ENCODE assay signal across 8 mouse cellular contexts in the genomic region with DNA sequence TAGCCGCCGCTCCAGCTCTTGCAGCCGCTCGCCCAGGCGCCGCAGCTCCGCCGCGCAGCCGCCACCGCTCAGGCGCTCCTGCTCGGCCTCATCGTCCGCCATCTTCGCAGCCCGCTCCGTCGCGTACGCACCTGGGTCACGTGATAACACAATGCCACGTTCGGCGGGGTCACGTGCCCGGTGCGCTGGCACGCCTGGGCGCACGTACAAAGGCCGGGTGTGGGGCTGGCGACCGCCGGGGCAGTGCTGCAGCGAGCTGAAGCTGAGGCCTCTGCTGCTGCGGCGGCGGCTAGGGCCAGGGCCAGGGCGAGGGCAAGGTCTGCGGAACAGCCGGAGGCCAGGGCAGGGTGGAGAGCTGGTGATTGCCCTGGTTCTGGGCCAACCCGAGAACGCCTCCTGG. TPM values are rescaled to one million over a fixed set of nuclear protein-coding genes. Genes with fewer than 3 reads are reported as not detected.
DNase-seq lines count a peak whose midpoint lies in the region; ATAC-seq and TF ChIP-seq lines count a peak whose summit lies in the region.

Gene Zfp292, minus strand, starts transcription at position 143 of the 400 bp plus-strand sequence.

- H3K36me3 ChIP-seq in erythroblast, embryonic 14.5 days (ENCODE audit: control insufficient read depth), result peaks cover 8% of the 10 kb centered on the region
- peaks cover 2% of the 10 kb centered on the region; the same call in 1 of the 2 replicates for H3K36me3 ChIP-seq in heart, embryonic 11.5 days (ENCODE audit: control insufficient read depth, insufficient read depth, low read length)
- no peaks in the 10 kb centered on the region; the same call in 1 of the 2 replicates for H3K36me3 ChIP-seq in kidney, embryonic 16.5 days (ENCODE audit: insufficient read depth, low read length)
- no peaks in the 10 kb centered on the region for H3K36me3 ChIP-seq in liver, adult 2 months (ENCODE audit: control insufficient read depth, insufficient read depth, low read length)

- H3K9ac ChIP-seq in heart, embryonic 11.5 days (ENCODE audit: low read depth, low read length), result peak within 1 kb of the TSS; percentile 98
- H3K9ac ChIP-seq in kidney, embryonic 16.5 days (replicated peaks; ENCODE audit: low read length), result peak within 1 kb of the TSS; percentile 99
- peak within 1 kb of the TSS; percentile 87 for H3K9ac ChIP-seq in liver, adult 2 months (ENCODE audit: low read depth, low read length)

- WGBS in heart, embryonic 11.5 days (ENCODE audit: insufficient replicate concordance), result under 1% methylated on average over 30 of the region's 44 CpGs
- under 1% methylated on average over 43 of the region's 44 CpGs for WGBS in kidney, embryonic 16.5 days
- WGBS in liver, adult 2 months, result under 1% methylated on average over 40 of the region's 44 CpGs

- peak within 1 kb of the TSS; percentile 70 for H3K4me2 ChIP-seq in heart, embryonic 11.5 days
- peak within 1 kb of the TSS; percentile 64 for H3K4me2 ChIP-seq in kidney, embryonic 16.5 days (replicated peaks; ENCODE audit: low read depth, low read length)

- H3K79me2 ChIP-seq in liver, adult 2 months (ENCODE audit: control insufficient read depth, insufficient read depth, low read length), result peaks cover 23% of the 10 kb centered on the region

- peaks cover 52% of the 10 kb centered on the region for H3K4me1 ChIP-seq in erythroblast, embryonic 14.5 days (ENCODE audit: control insufficient read depth)
- H3K4me1 ChIP-seq in heart, embryonic 11.5 days (ENCODE audit: control insufficient read depth, insufficient read depth, low read length), result peaks cover 7% of the 10 kb centered on the region
- H3K4me1 ChIP-seq in kidney, embryonic 16.5 days (ENCODE audit: insufficient read depth, low read length), result peaks cover 32% of the 10 kb centered on the region
- H3K4me1 ChIP-seq in liver, adult 2 months (ENCODE audit: control insufficient read depth, insufficient read depth, low read length), result peaks cover 16% of the 10 kb centered on the region

- peak within 1 kb of the TSS; percentile 99 for H3K27ac ChIP-seq in heart, embryonic 11.5 days (ENCODE audit: low read depth, low read length)
- peak within 1 kb of the TSS; percentile 99 for H3K27ac ChIP-seq in kidney, embryonic 16.5 days (ENCODE audit: low read length)
- peak within 1 kb of the TSS; percentile 71 for H3K27ac ChIP-seq in liver, adult 2 months (replicated peaks; ENCODE audit: insufficient read depth, low read depth, low read length)

- peak; percentile 69 for TF ChIP-seq POLR2A in liver, adult 2 months (IDR thresholded peaks at IDR 0.05; ENCODE audit: extremely low read depth, insufficient read depth, low read length)

- peak; percentile 96 for DNase-seq in CD4-positive, CD25-positive, alpha-beta regulatory T cell, adult 2 months (ENCODE audit: low read depth, low spot score)
- DNase-seq in brain, embryonic 18.5 days (ENCODE audit: low read depth, low spot score), result peak; percentile 88
- DNase-seq in liver, adult 2 months (ENCODE audit: extremely low read depth, low read depth, low spot score), result peak; percentile 91
- peak; percentile 93 to 94 for DNase-seq in spleen, postnatal 36 days (ENCODE audit: low spot score in 2 of 2)

- H3K27me3 ChIP-seq in erythroblast, embryonic 14.5 days (ENCODE audit: control insufficient read depth), result no peaks in the 10 kb centered on the region
- no peaks in the 10 kb centered on the region for H3K27me3 ChIP-seq in heart, embryonic 11.5 days (ENCODE audit: control insufficient read depth, insufficient read depth, low read length)
- H3K27me3 ChIP-seq in kidney, embryonic 16.5 days (ENCODE audit: insufficient read depth, low read length), result no peaks in the 10 kb centered on the region
- H3K27me3 ChIP-seq in liver, adult 2 months (ENCODE audit: control insufficient read depth, insufficient read depth, low read length), result no peaks in the 10 kb centered on the region

- peak within 1 kb of the TSS; percentile 91 for H3K4me3 ChIP-seq in erythroblast, embryonic 14.5 days (replicated peaks)
- H3K4me3 ChIP-seq in heart, embryonic 11.5 days (ENCODE audit: low read depth, low read length), result peak within 1 kb of the TSS; percentile 86
- peak within 1 kb of the TSS; percentile 97 for H3K4me3 ChIP-seq in kidney, embryonic 16.5 days (ENCODE audit: low read length)
- H3K4me3 ChIP-seq in liver, adult 2 months (ENCODE audit: insufficient read depth, low read depth, low read length), result peak within 1 kb of the TSS; percentile 97

- TF ChIP-seq CTCF in liver, adult 2 months (IDR thresholded peaks at IDR 0.05; ENCODE audit: low read depth, low read length), result no peak

- H3K9me3 ChIP-seq in erythroblast, embryonic 14.5 days (ENCODE audit: control insufficient read depth, low read length), result no peaks in the 10 kb centered on the region
- H3K9me3 ChIP-seq in heart, embryonic 11.5 days (replicated peaks; ENCODE audit: control insufficient read depth, low read length), result no peaks in the 10 kb centered on the region
- 0 out of 2 replicates have a peak, but pooled peaks cover 2% of the 10 kb centered on the region for H3K9me3 ChIP-seq in kidney, embryonic 16.5 days (ENCODE audit: low read length)

- peak; percentile 93 for ATAC-seq in heart, embryonic 11.5 days (replicated peaks; ENCODE audit: insufficient number of reproducible peaks, low FRiP score, low TSS enrichment)
- ATAC-seq in kidney, embryonic 16.5 days (ENCODE audit: low FRiP score, low TSS enrichment), result peak; percentile 94
- ATAC-seq in monocyte, adult 5-6 weeks (replicated peaks; ENCODE audit: insufficient number of reproducible peaks, low FRiP score, low TSS enrichment, poor library complexity, severe bottlenecking), result peak; percentile 85

RNA-seq across cellular contexts. Expression of gene Zfp292, which starts in this region (rescaled TPM):
- 0.03 TPM in 1 of 2 replicates, not detected in the other for polyA plus RNA-seq in erythroblast, embryonic 14.5 days (2012)
- polyA plus RNA-seq in heart, embryonic 11.5 days (2014; fragmentation: Nextera tagmentation; extraction: Ambion mirVana), result 19.5 and 22.0 TPM in 2 replicates
- 17.0 and 19.3 TPM in 2 replicates for polyA plus RNA-seq in kidney, embryonic 16.5 days (2015; fragmentation: Nextera tagmentation; extraction: Ambion mirVana)
- total RNA-seq in liver, adult 2 months (2014; rRNA removed), result 11.5 and 11.8 TPM in 2 replicates
- polyA plus RNA-seq in liver, adult 2 months (2012; rRNA removed), result 0.87 and 1.0 TPM in 2 replicates
- total RNA-seq in monocyte, adult 5-6 weeks (2017), result 37.5 to 73.6 TPM (median 44.9 TPM) in 3 replicates

Comparison
In these comparisons a context has a peak if more than half of its experiments do, and no peak if none do; other contexts are left out.
1. Peak in every context shown above with its lines: DNase-seq, ATAC-seq, H3K4me3 ChIP-seq and H3K27ac ChIP-seq.